Mouse (Mus musculus): ENCODE measurements around the gene Qsox2.

DNA sequence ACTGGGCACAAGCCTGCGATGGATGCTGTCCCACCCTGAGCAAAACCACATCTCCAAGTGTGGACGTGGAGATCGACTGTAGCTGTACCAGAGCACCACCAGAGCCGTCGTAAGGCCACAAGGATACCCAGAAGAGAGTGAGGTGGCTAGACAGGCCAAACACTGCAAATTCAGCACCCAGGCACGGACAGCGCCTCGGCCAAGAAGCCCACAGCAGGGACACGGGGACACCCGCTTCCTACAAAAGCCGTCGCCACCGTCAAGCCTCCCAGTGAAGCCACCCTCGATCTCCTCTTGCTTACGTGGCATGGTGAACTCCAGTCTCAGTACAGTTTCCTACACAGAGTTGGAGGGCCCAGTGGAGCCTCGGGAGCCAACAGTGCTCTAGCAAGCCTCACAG lies 32.2 kb downstream of the Qsox2 start:
- no peak for TF ChIP-seq CTCF (IDR thresholded peaks at IDR 0.05; ENCODE audit: low read depth)
- TF ChIP-seq EP300 (optimal IDR thresholded peaks at IDR 0.05) = no peak
